Mouse (Mus musculus) spleen, embryonic (tissue): ENCODE results near the gene Dnajc10.

Source experiments
- CTCF ChIA-PET: fragments of 350-600 bp; sonication (Branson Sonifier 250); formaldehyde crosslinking; loops from one replicate; lab custom pipeline; 2022; lab: Charles Lee

The Dnajc10 gene

GRCm38 (mm10) chr2:80315242-80316161, at the start of gene Dnajc10:
Gene Dnajc10, plus strand, starts transcription at chr2:80315466.
- CTCF ChIA-PET: no interaction called here

GRCm38 (mm10) chr2:80266894-80267293, 48.4 kb upstream of the Dnajc10 start:
- CTCF ChIA-PET: no interaction called here

GRCm38 (mm10) chr2:80268053-80268452, 47.2 kb upstream of the Dnajc10 start:
- CTCF ChIA-PET: interaction anchor here (0.6 kb wide), 1 partner anchor 902 kb away, joined by 3 read pairs; no protein-coding TSS in a partner anchor

GRCm38 (mm10) chr2:80271431-80271830, 43.8 kb upstream of the Dnajc10 start:
- CTCF ChIA-PET: no interaction called here

GRCm38 (mm10) chr2:80273038-80273437, 42.2 kb upstream of the Dnajc10 start:
- CTCF ChIA-PET: no interaction called here

- CTCF ChIA-PET: no interaction called here
These were observed 41.5 kb upstream of the Dnajc10 start for GRCm38 (mm10) chr2:80273763-80274162.

GRCm38 (mm10) chr2:80275136-80275535, 40.1 kb upstream of the Dnajc10 start:
- CTCF ChIA-PET: no interaction called here

GRCm38 (mm10) chr2:80282214-80282613, 33.1 kb upstream of the Dnajc10 start:
- CTCF ChIA-PET: no interaction called here

- CTCF ChIA-PET: no interaction called here
These were observed 28.9 kb upstream of the Dnajc10 start for GRCm38 (mm10) chr2:80286397-80286796.

- CTCF ChIA-PET: no interaction called here
These were observed 23.1 kb upstream of the Dnajc10 start, which contains the start of gene Prdx6b for GRCm38 (mm10) chr2:80292172-80292571. Gene Prdx6b, plus strand, starts transcription at chr2:80292472.

GRCm38 (mm10) chr2:80298334-80298733, 16.9 kb upstream of the Dnajc10 start:
- CTCF ChIA-PET: no interaction called here

GRCm38 (mm10) chr2:80300806-80301205, 14.5 kb upstream of the Dnajc10 start:
- CTCF ChIA-PET: no interaction called here

- CTCF ChIA-PET: no interaction called here
These were observed 11.3 kb upstream of the Dnajc10 start for GRCm38 (mm10) chr2:80303957-80304356.

GRCm38 (mm10) chr2:80307701-80308100, 7.6 kb upstream of the Dnajc10 start:
- CTCF ChIA-PET: no interaction called here

- CTCF ChIA-PET: no interaction called here
These were observed 5.5 kb upstream of the Dnajc10 start for GRCm38 (mm10) chr2:80309775-80310174.

- CTCF ChIA-PET: no interaction called here
These were observed 4.5 kb upstream of the Dnajc10 start for GRCm38 (mm10) chr2:80310772-80311171.

- CTCF ChIA-PET: no interaction called here
These were observed 3.9 kb upstream of the Dnajc10 start for GRCm38 (mm10) chr2:80311350-80311749.

- CTCF ChIA-PET: no interaction called here
These were observed 1.1 kb upstream of the Dnajc10 start for GRCm38 (mm10) chr2:80314201-80314600.

- CTCF ChIA-PET: no interaction called here
These were observed 418 bp upstream of the Dnajc10 start for GRCm38 (mm10) chr2:80314854-80315241.

GRCm38 (mm10) chr2:80322878-80323277, 7.6 kb downstream of the Dnajc10 start:
- CTCF ChIA-PET: no interaction called here

- CTCF ChIA-PET: no interaction called here
These were observed 10.5 kb downstream of the Dnajc10 start for GRCm38 (mm10) chr2:80325779-80326178.

GRCm38 (mm10) chr2:80327272-80327671, 12.0 kb downstream of the Dnajc10 start:
- CTCF ChIA-PET: interaction anchor here (0.7 kb wide), 1 partner anchor 8 kb away, joined by 8 read pairs; no protein-coding TSS in a partner anchor

- CTCF ChIA-PET: no interaction called here
These were observed 13.8 kb downstream of the Dnajc10 start for GRCm38 (mm10) chr2:80328961-80329653.
